9 mouse cellular contexts compared by ENCODE assay signal in the genomic region with DNA sequence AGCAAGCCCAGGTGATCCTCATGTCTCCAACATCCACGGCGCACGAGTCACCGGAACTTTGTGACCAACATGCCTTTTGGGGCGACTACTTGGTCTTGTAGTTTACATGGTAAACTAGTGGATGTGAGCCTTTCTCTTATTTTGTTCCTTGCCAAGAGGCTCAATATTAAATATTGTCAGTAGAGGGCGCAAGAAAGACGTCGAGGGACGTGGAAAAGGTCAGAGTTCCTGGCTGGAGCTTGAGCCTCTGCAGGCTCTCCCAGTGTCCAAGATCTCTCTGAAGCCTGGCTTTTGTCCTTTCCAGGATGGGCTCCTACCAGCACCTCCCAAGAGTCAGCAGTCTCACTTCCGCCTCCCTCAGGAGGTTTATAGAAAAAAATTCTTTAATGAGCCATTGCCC.
DNase-seq lines count a peak whose midpoint lies in the region; ATAC-seq and TF ChIP-seq lines count a peak whose summit lies in the region.
"Had no signal": no experiment of that assay in that cellular context is flagged by ENCODE, and none has a peak within 500 bp of the region (broad histone marks: within the 10 kb centered on the region; RNA-seq: fewer than 3 reads in every experiment).

No protein-coding gene starts in this region.

- no peak overlapping the region for H3K9ac ChIP-seq in liver, postnatal 0 days (replicated peaks)
- H3K9ac ChIP-seq: limb, embryonic 15.5 days had no signal

- H3K4me2 ChIP-seq in liver, postnatal 0 days (ENCODE audit: low read depth, low read length), result no peak overlapping the region
- H3K4me2 ChIP-seq: limb, embryonic 15.5 days had no signal

- H3K36me3 ChIP-seq in liver, postnatal 0 days (replicated peaks; ENCODE audit: insufficient read depth, low read length), result no peaks in the 10 kb centered on the region
- H3K36me3 ChIP-seq: limb, embryonic 15.5 days had no signal

- no peak for ATAC-seq in liver, postnatal 0 days
- ATAC-seq in megakaryocyte progenitor cell, adult 5-6 weeks (replicated peaks; ENCODE audit: poor library complexity), result 0 out of 2 replicates have a peak, but pooled peaks have one; percentile 23

- DNase-seq in cerebellum, postnatal 14 days, result peak; percentile 48 to 60
- no peak for DNase-seq in cerebellum, postnatal 36 days
- DNase-seq in liver, postnatal 0 days, result no peak
- DNase-seq in liver, result no peak
- DNase-seq in brain, embryonic 14.5 days (ENCODE audit: low read depth), result peak; percentile 69
- DNase-seq in MN1 (ENCODE audit: low spot score), result no peak
- no peak for DNase-seq in urinary bladder, adult 2 months (ENCODE audit: low spot score)

- H3K9me3 ChIP-seq in liver, postnatal 0 days (ENCODE audit: low read length), result no peaks in the 10 kb centered on the region
- H3K9me3 ChIP-seq: limb, embryonic 15.5 days had no signal

- WGBS in liver, postnatal 0 days (ENCODE audit: insufficient replicate concordance), result 32% methylated on average over 10 of the region's 10 CpGs

- H3K4me1 ChIP-seq in liver, postnatal 0 days (ENCODE audit: insufficient read depth), result no peaks in the 10 kb centered on the region
- H3K4me1 ChIP-seq: limb, embryonic 15.5 days had no signal

- H3K27me3 ChIP-seq in liver, postnatal 0 days (ENCODE audit: insufficient read depth, low read length), result no peaks in the 10 kb centered on the region
- H3K27me3 ChIP-seq: limb, embryonic 15.5 days had no signal

- H3K4me3 ChIP-seq in liver, postnatal 0 days (ENCODE audit: low read depth, low read length), result no peak overlapping the region
- H3K4me3 ChIP-seq: limb, embryonic 15.5 days had no signal

- TF ChIP-seq CTCF in liver, postnatal 0 days (IDR thresholded peaks at IDR 0.05; ENCODE audit: low read depth), result peak; percentile 53
- peak; percentile 55 for TF ChIP-seq CTCF in brain, embryonic 14.5 days (IDR thresholded peaks at IDR 0.05; ENCODE audit: borderline replicate concordance, extremely low read depth, insufficient read depth, insufficient read length)

- no peak for TF ChIP-seq EP300 in liver, postnatal 0 days (IDR thresholded peaks at IDR 0.05; ENCODE audit: low read depth)

- no peak overlapping the region for H3K27ac ChIP-seq in liver, postnatal 0 days (ENCODE audit: low read depth)
- H3K27ac ChIP-seq: limb, embryonic 15.5 days had no signal

- no peak for TF ChIP-seq POLR2A in brain, embryonic 14.5 days (IDR thresholded peaks at IDR 0.05; ENCODE audit: borderline replicate concordance, extremely low read depth, insufficient read depth, insufficient read length, poor library complexity, severe bottlenecking)

Comparison
In these comparisons a context has a peak if more than half of its experiments do, and no peak if none do; other contexts are left out.
1. DNase-seq: peak in cerebellum, postnatal 14 days (2 of 2) and brain, embryonic 14.5 days (single experiment); none in cerebellum, postnatal 36 days (0 of 2), liver, postnatal 0 days (single experiment), liver (single experiment), MN1 (single experiment) and urinary bladder, adult 2 months (single experiment).